Comparison of ENCODE assay signal across 8 mouse cellular contexts in genomic region chr5:123258990-123259389, GRCm38 (mm10). TPM values are rescaled to one million over a fixed set of nuclear protein-coding genes. Genes with fewer than 3 reads are reported as not detected.
A peak's percentile ranks its signal among the peaks of the same experiment; 100 is the strongest.
DNase-seq lines count a peak whose midpoint lies in the region; ATAC-seq and TF ChIP-seq lines count a peak whose summit lies in the region.

No protein-coding gene starts in this region.

- H3K4me3 ChIP-seq in lung, adult 2 months (replicated peaks; ENCODE audit: extremely low read depth, low read depth, low read length): no peak overlapping the region

- peak; percentile 85 for TF ChIP-seq CTCF in Patski (IDR thresholded peaks at IDR 0.05)
- TF ChIP-seq CTCF in brain, embryonic 14.5 days (IDR thresholded peaks at IDR 0.05; ENCODE audit: borderline replicate concordance, extremely low read depth, insufficient read depth, insufficient read length): peak; percentile 71
- peak; percentile 53 for TF ChIP-seq CTCF in lung, adult 2 months (IDR thresholded peaks at IDR 0.05; ENCODE audit: insufficient read depth, low read length)

- intact Hi-C loops in left cerebral cortex, postnatal 10 days (cut with DNase I): loop anchor here (10.0 kb wide), 1 partner anchor 236 kb away; no protein-coding TSS in a partner anchor

- 56% methylated on average over 5 of the region's 5 CpGs for WGBS in lung, adult 2 months

- POLR2A ChIA-PET in Patski (lab: Charles Lee): interaction anchor here (0.6 kb wide), 2 partner anchors 30 to 201 kb away, joined by 3 read pairs; no protein-coding TSS in a partner anchor

- TF ChIP-seq POLR2A in brain, embryonic 14.5 days (IDR thresholded peaks at IDR 0.05; ENCODE audit: borderline replicate concordance, extremely low read depth, insufficient read depth, insufficient read length, poor library complexity, severe bottlenecking): no peak
- no peak for TF ChIP-seq POLR2A in lung, adult 2 months (IDR thresholded peaks at IDR 0.05; ENCODE audit: borderline replicate concordance, extremely low read depth, low read depth, low read length)

- no peaks in the 10 kb centered on the region for H3K27me3 ChIP-seq in Patski

- in situ Hi-C loops in Patski (cut with MboI; ENCODE audit: low pct_unique_long_range_greater_than_20kb): no loop called here

- H3K4me1 ChIP-seq in lung, adult 2 months (ENCODE audit: control insufficient read depth, insufficient read depth, low read length): no peaks in the 10 kb centered on the region

- no peak for ATAC-seq in Patski

- DNase-seq in left cerebral cortex, adult 8-10 months (ENCODE audit: low spot score in 2 of 2): peak; percentile 32 to 33
- DNase-seq in left cerebral cortex, postnatal 10 days (ENCODE audit: extremely low spot score in 1 of 2, low spot score in 2 of 2): no peak
- no peak for DNase-seq in Patski (ENCODE audit: low read depth, low spot score)
- DNase-seq in brain, embryonic 14.5 days (ENCODE audit: low read depth): peak; percentile 44
- DNase-seq in frontal cortex, postnatal 10 days (ENCODE audit: low spot score in 2 of 2): peak; percentile 34
- peak; percentile 68 for DNase-seq in lung, adult 2 months
- DNase-seq in spleen, postnatal 14 days (ENCODE audit: low spot score in 2 of 2): peak; percentile 53 to 70
- no peak for DNase-seq in ovary, postnatal 10 days (ENCODE audit: low spot score)

- CTCF ChIA-PET in Patski (lab: Charles Lee): interaction anchor here (0.6 to 2.5 kb wide), 12 partner anchors 8 to 204 kb away, joined by 3 to 11 read pairs (median 4); no protein-coding TSS in a partner anchor

RNA-seq across cellular contexts. Expression of gene Wdr66, which starts 7.1 kb away (rescaled TPM):
- 1 to 10 TPM; 2.3 to 6.6 (median 5.5) TPM for total RNA-seq in left cerebral cortex, adult 8-10 months (2022)
- 1 to 10 TPM; 6.3 to 7.2 TPM for total RNA-seq in left cerebral cortex, postnatal 10 days (2021)
- polyA plus RNA-seq in Patski (2021): 0.14 TPM
- polyA plus RNA-seq in brain, embryonic 14.5 days (2012; rRNA removed): 2.1 and 2.7 TPM in 2 replicates
- polyA plus RNA-seq in lung, adult 2 months (2012; rRNA removed): 6.3 and 9.1 TPM in 2 replicates

Comparison
In these comparisons a context has a peak if more than half of its experiments do, and no peak if none do; other contexts are left out.
1. DNase-seq: peak in left cerebral cortex, adult 8-10 months (2 of 2), brain, embryonic 14.5 days (single experiment), frontal cortex, postnatal 10 days (2 of 2), lung, adult 2 months (single experiment) and spleen, postnatal 14 days (2 of 2); none in left cerebral cortex, postnatal 10 days (0 of 2), Patski (single experiment) and ovary, postnatal 10 days (single experiment).
2. Peak in every context shown above with its lines, with median percentiles within 50 percentile points of each other: CTCF ChIP-seq.